Mouse (Mus musculus) neural tube, embryonic 11.5 days (tissue): Measurements from ENCODE around the gene Hmga2. TPM values are rescaled to one million over a fixed set of nuclear protein-coding genes. Genes with fewer than 3 reads are reported as not detected.
A peak's percentile ranks its signal among the peaks of the same experiment; 100 is the strongest.

ENCODE experiments used
- ATAC-seq: fragments of 200-750 bp; cut with Nextera tagmentation; 2 replicates; pipeline ENCODE4 v1.8.0; 2017; ENCODE audit warnings: moderate number of reproducible peaks, mild to moderate bottlenecking, moderate TSS enrichment, moderate library complexity; ENCODE audit not compliant: insufficient read depth, low FRiP score, low TSS enrichment
- DNase-seq: peaks from one replicate; pipeline ENCODE4 v3.0.0-alpha.2; 2015; ENCODE audit warnings: low spot score
- H3K27ac ChIP-seq: fragments of 300-500 bp; sonication (generic); 2 replicates; pipeline ENCODE4 v1.5.1; 2014; ENCODE audit warnings: low read depth, mild to moderate bottlenecking, low read length
- H3K27me3 ChIP-seq: fragments of 300-500 bp; sonication (generic); 2 replicates; pipeline ENCODE4 v1.6.1; 2014; ENCODE audit warnings: mild to moderate bottlenecking, low read length, mixed read lengths; ENCODE audit not compliant: control insufficient read depth, insufficient read depth
- H3K36me3 ChIP-seq: fragments of 300-500 bp; sonication (generic); 2 replicates; pipeline ENCODE4 v1.6.1; 2014; ENCODE audit warnings: mild to moderate bottlenecking, low read length, moderate library complexity, mixed read lengths; ENCODE audit not compliant: control insufficient read depth, insufficient read depth
- H3K4me1 ChIP-seq: fragments of 300-500 bp; sonication (generic); 2 replicates; pipeline ENCODE4 v1.6.1; 2014; ENCODE audit warnings: low read length, mixed read lengths; ENCODE audit not compliant: control insufficient read depth, insufficient read depth
- H3K4me2 ChIP-seq: fragments of 300-500 bp; sonication (generic); 2 replicates; pipeline ENCODE4 v1.6.1; 2014; ENCODE audit warnings: low read depth, mild to moderate bottlenecking, moderate library complexity
- H3K4me3 ChIP-seq: fragments of 300-500 bp; sonication (generic); 2 replicates; pipeline ENCODE4 v1.5.1; 2014; ENCODE audit warnings: low read depth, low read length
- H3K9ac ChIP-seq: fragments of 300-500 bp; sonication (generic); 2 replicates; pipeline ENCODE4 v1.6.1; 2014; ENCODE audit warnings: mild to moderate bottlenecking, low read length
- H3K9me3 ChIP-seq: fragments of 300-500 bp; sonication (generic); 2 replicates; pipeline ENCODE4 v1.6.1; 2016; ENCODE audit warnings: low read length; ENCODE audit not compliant: control insufficient read depth
- WGBS: fragments of 180-500 bp; shearing (Covaris S2); extraction: QIAGEN DNeasy Blood & Tissue Kit; methylation state at CpG from one replicate; pipeline ENCODE4 v1.1.7; 2014; 5-methylcytosine and 5-hydroxymethylcytosine counted together
- polyA plus RNA-seq: library from polyadenylated mRNA; unstranded; fragments of >200 nt; fragmentation: Nextera tagmentation; extraction: Ambion mirVana; gene quantifications from 2 replicates; pipeline ENCODE4 v1.2.1, GENCODE M21; 2014

The Hmga2 gene
- polyA plus RNA-seq, 1 experiment from 2014 or later: 49.7 TPM

DNA sequence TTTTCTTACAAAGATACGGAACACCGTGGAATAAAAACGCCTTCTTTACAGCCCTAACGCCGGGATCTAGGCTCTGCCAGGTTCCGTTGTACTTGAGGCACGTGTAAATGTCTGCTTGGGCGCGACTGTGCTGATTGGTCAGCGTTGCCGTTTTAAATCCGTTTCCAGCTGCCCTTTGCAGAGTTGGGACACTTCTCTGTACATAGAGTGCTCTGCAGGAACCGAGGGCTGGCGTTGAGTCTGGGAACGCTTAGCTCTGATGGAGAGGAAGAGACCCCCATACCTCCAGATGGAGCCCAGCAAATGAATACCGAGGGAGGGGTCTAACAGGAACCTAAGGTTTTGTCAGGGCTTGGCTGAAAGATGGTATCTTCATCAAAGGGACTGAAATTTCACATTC lies 1.9 kb upstream of the Hmga2 start:
- Histone ChIP-seq H3K4me2 (peak overlapping the region; percentile 69), H3K4me3 (peak overlapping the region; percentile 91), H3K36me3 (no peaks in the 10 kb centered on the region), H3K27me3 (no peaks in the 10 kb centered on the region), H3K9ac (peak overlapping the region; percentile 7; the same call in 1 of the 2 replicates), H3K9me3 (no peaks in the 10 kb centered on the region), H3K4me1 (peaks cover 4% of the 10 kb centered on the region; the same call in 1 of the 2 replicates), H3K27ac (no peak overlapping the region)
- DNase-seq: peak; percentile 65
- WGBS: 0% methylated on average over 16 of the region's 16 CpGs
- ATAC-seq: no peak

DNA sequence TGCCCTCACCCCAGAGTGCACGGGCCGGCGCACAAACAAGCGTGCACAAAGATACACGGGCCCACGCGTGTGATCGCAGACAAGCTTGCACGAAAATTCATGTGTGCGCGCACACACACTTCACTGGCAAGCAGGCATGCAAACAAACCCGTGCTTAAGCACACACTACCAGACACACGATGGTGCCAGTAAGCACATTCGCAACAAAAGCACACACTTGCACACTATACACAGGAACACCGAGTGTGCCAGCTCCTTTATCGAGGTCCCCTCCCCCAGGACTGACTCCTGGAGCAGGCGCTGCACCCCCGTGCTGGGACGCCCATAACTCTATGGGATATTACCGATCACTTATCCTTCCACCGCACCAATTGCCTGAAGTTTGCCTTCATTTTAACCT lies 1.2 kb upstream of the Hmga2 start:
- no peaks in the 10 kb centered on the region for H3K36me3 ChIP-seq
- no peaks in the 10 kb centered on the region for H3K27me3 ChIP-seq
- peak overlapping the region; percentile 69 for H3K4me2 ChIP-seq
- peak; percentile 60 for DNase-seq
- H3K4me3 ChIP-seq: peak overlapping the region; percentile 91
- peak overlapping the region; percentile 93; the same call in 1 of the 2 replicates for H3K27ac ChIP-seq
- H3K9ac ChIP-seq: peak overlapping the region; percentile 98
- H3K4me1 ChIP-seq: peaks cover 6% of the 10 kb centered on the region; the same call in 1 of the 2 replicates
- no peak for ATAC-seq
- H3K9me3 ChIP-seq: no peaks in the 10 kb centered on the region
- WGBS: under 1% methylated on average over 21 of the region's 21 CpGs

- peak overlapping the region; percentile 91 for H3K4me3 ChIP-seq
- H3K4me2 ChIP-seq: peak overlapping the region; percentile 69
- H3K9ac ChIP-seq: peak overlapping the region; percentile 98
- H3K36me3 ChIP-seq: no peaks in the 10 kb centered on the region
- H3K9me3 ChIP-seq: no peaks in the 10 kb centered on the region
- peak; percentile 46 for ATAC-seq
- H3K27me3 ChIP-seq: no peaks in the 10 kb centered on the region
- under 1% methylated on average over 51 of the region's 52 CpGs for WGBS
- DNase-seq: peak; percentile 75
- peaks cover 6% of the 10 kb centered on the region; the same call in 1 of the 2 replicates for H3K4me1 ChIP-seq
- H3K27ac ChIP-seq: peak overlapping the region; percentile 93
Measured at GRCm38 (mm10) chr10:120476516-120477336, 457 bp upstream of the Hmga2 start.

- H3K4me3 ChIP-seq: peak overlapping the region; percentile 91
- under 1% methylated on average over 43 of the region's 45 CpGs for WGBS
- DNase-seq (peak; percentile 70), ATAC-seq (peak; percentile 48)
- H3K4me1 ChIP-seq: peaks cover 6% of the 10 kb centered on the region; the same call in 1 of the 2 replicates
- H3K36me3 ChIP-seq: no peaks in the 10 kb centered on the region; the same call in 1 of the 2 replicates
- no peaks in the 10 kb centered on the region for H3K9me3 ChIP-seq
- peak overlapping the region; percentile 98 for H3K9ac ChIP-seq
- H3K27ac ChIP-seq: peak overlapping the region; percentile 93
- H3K4me2 ChIP-seq: peak overlapping the region; percentile 69
- no peaks in the 10 kb centered on the region for H3K27me3 ChIP-seq
Measured at GRCm38 (mm10) chr10:120475041-120475541, 1.2 kb downstream of the Hmga2 start.

- Histone ChIP-seq H3K9ac (peak overlapping the region; percentile 98), H3K4me3 (peak overlapping the region; percentile 91), H3K9me3 (no peaks in the 10 kb centered on the region), H3K27me3 (no peaks in the 10 kb centered on the region), H3K36me3 (no peaks in the 10 kb centered on the region; the same call in 1 of the 2 replicates), H3K4me2 (peak overlapping the region; percentile 69), H3K27ac (no peak overlapping the region), H3K4me1 (peaks cover 6% of the 10 kb centered on the region; the same call in 1 of the 2 replicates)
- DNase-seq (peak; percentile 62), ATAC-seq (no peak)
- WGBS: under 1% methylated on average over 20 of the region's 20 CpGs
Measured at GRCm38 (mm10) chr10:120474301-120474700, 2.0 kb downstream of the Hmga2 start.

DNA sequence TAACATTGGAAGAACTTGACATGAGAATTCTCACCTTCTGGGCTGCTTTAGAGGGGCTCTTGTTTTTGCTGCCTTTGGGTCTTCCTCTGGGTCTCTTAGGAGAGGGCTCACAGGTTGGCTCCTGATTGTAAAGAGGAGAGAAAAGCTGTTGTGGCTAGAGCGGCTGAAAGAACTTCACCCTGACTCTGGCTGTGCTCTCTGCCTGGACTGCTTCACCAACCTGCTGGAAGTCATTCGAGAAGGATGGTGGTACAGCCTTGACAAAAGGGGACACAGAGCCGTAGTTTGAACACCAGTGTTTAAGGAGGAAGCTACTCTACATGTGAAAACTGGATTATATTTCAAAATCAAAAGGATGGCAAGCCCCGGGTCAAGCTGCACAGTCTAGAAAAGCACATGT lies 3.1 kb downstream of the Hmga2 start:
- ATAC-seq (no peak), DNase-seq (no peak)
- H3K36me3 ChIP-seq: no peaks in the 10 kb centered on the region; the same call in 1 of the 2 replicates
- H3K9me3 ChIP-seq: no peaks in the 10 kb centered on the region
- peak overlapping the region; percentile 26; the same call in 1 of the 2 replicates for H3K4me3 ChIP-seq
- peak overlapping the region; percentile 69 for H3K4me2 ChIP-seq
- H3K9ac ChIP-seq: peak overlapping the region; percentile 38; the same call in 1 of the 2 replicates
- 23% methylated on average over 4 of the region's 4 CpGs for WGBS
- H3K27ac ChIP-seq: no peak overlapping the region
- H3K4me1 ChIP-seq: peaks cover 6% of the 10 kb centered on the region; the same call in 1 of the 2 replicates
- H3K27me3 ChIP-seq: no peaks in the 10 kb centered on the region

GRCm38 (mm10) chr10:120472606-120473005 lies 3.7 kb downstream of the Hmga2 start:
- H3K27me3 ChIP-seq: no peaks in the 10 kb centered on the region
- DNase-seq (no peak), ATAC-seq (no peak)
- H3K9me3 ChIP-seq: no peaks in the 10 kb centered on the region
- H3K4me2 ChIP-seq: no peak overlapping the region
- H3K4me1 ChIP-seq: peaks cover 6% of the 10 kb centered on the region; the same call in 1 of the 2 replicates
- no peak overlapping the region for H3K27ac ChIP-seq
- no peak overlapping the region for H3K9ac ChIP-seq
- WGBS: 36% methylated on average over 2 of the region's 2 CpGs
- H3K4me3 ChIP-seq: no peak overlapping the region
- H3K36me3 ChIP-seq: no peaks in the 10 kb centered on the region; the same call in 1 of the 2 replicates

- Histone ChIP-seq H3K4me3 (no peak overlapping the region), H3K9me3 (no peaks in the 10 kb centered on the region), H3K4me1 (no peaks in the 10 kb centered on the region), H3K36me3 (peaks cover 4% of the 10 kb centered on the region; the same call in 1 of the 2 replicates), H3K27me3 (no peaks in the 10 kb centered on the region), H3K4me2 (no peak overlapping the region), H3K9ac (no peak overlapping the region), H3K27ac (no peak overlapping the region)
- DNase-seq (no peak), ATAC-seq (no peak)
- 89% methylated on average over 5 of the region's 5 CpGs for WGBS
Measured at GRCm38 (mm10) chr10:120465121-120465520, 11.1 kb downstream of the Hmga2 start.
